Mouse (Mus musculus) forebrain, postnatal 0 days (tissue): ENCODE data around the gene Ift122. TPM values are rescaled to one million over a fixed set of nuclear protein-coding genes. Genes with fewer than 3 reads are reported as not detected.

ENCODE experiments used
- ATAC-seq: fragments of 200-750 bp; cut with Nextera tagmentation; 2 replicates; pipeline ENCODE4 v1.8.0; 2017; ENCODE audit warnings: mild to moderate bottlenecking, moderate library complexity
- DNase-seq: peaks from one replicate; pipeline ENCODE4 v3.0.0-alpha.2; 2015
- H3K27ac ChIP-seq: fragments of 300-500 bp; sonication (generic); 2 replicates; pipeline ENCODE4 v1.5.1; 2014; ENCODE audit warnings: low read depth, mild to moderate bottlenecking, antibody characterized with exemption, low read length, moderate library complexity, mixed read lengths
- H3K27me3 ChIP-seq: fragments of 300-500 bp; sonication (generic); 2 replicates; pipeline ENCODE4 v1.6.1; 2014; ENCODE audit warnings: mild to moderate bottlenecking, low read length, mixed read lengths; ENCODE audit not compliant: insufficient read depth
- H3K36me3 ChIP-seq: fragments of 300-500 bp; sonication (generic); 2 replicates; pipeline ENCODE4 v1.6.1; 2014; ENCODE audit warnings: mild to moderate bottlenecking, moderate library complexity; ENCODE audit not compliant: insufficient read depth
- H3K4me1 ChIP-seq: fragments of 300-500 bp; sonication (generic); 2 replicates; pipeline ENCODE4 v1.6.1; 2014; ENCODE audit warnings: antibody characterized with exemption; ENCODE audit not compliant: insufficient read depth
- H3K4me2 ChIP-seq: fragments of 300-500 bp; sonication (generic); 2 replicates; pipeline ENCODE4 v1.6.1; 2014; ENCODE audit warnings: low read depth, mild to moderate bottlenecking, moderate library complexity
- H3K4me3 ChIP-seq: fragments of 300-500 bp; sonication (generic); 2 replicates; pipeline ENCODE4 v1.5.1; 2014; ENCODE audit warnings: low read depth, low read length, mixed read lengths
- H3K9ac ChIP-seq: fragments of 300-500 bp; sonication (generic); 2 replicates; pipeline ENCODE4 v1.6.1; 2014; ENCODE audit warnings: mild to moderate bottlenecking
- H3K9me3 ChIP-seq: fragments of 300-500 bp; sonication (generic); 2 replicates; pipeline ENCODE4 v1.6.1; 2016; ENCODE audit warnings: low read length
- CTCF ChIP-seq: sonication (generic); IDR thresholded peaks from 2 replicates; pipeline ENCODE4 v1.5.1; 2016; ENCODE audit warnings: antibody characterized with exemption, control low read depth, low read depth
- WGBS: fragments of 180-500 bp; shearing (Covaris S2); extraction: QIAGEN DNeasy Blood & Tissue Kit; methylation state at CpG from one replicate; pipeline ENCODE4 v1.1.7; 2014; 5-methylcytosine and 5-hydroxymethylcytosine counted together
- polyA plus RNA-seq: library from polyadenylated mRNA; unstranded; fragments of >200 nt; fragmentation: Nextera tagmentation; extraction: Ambion mirVana; gene quantifications from 2 replicates; pipeline ENCODE4 v1.2.1, GENCODE M21; 2015
- total RNA-seq: library from RNA; depleted of rRNA; stranded (reverse); fragments of >200 nt; gene quantifications from 2 replicates; pipeline ENCODE4 v1.2.3, GENCODE M21; 2014

Ift122 gene
- total and polyA plus RNA-seq, 2 experiments from 2014 or later, result 25.6 to 32.6 TPM

DNA sequence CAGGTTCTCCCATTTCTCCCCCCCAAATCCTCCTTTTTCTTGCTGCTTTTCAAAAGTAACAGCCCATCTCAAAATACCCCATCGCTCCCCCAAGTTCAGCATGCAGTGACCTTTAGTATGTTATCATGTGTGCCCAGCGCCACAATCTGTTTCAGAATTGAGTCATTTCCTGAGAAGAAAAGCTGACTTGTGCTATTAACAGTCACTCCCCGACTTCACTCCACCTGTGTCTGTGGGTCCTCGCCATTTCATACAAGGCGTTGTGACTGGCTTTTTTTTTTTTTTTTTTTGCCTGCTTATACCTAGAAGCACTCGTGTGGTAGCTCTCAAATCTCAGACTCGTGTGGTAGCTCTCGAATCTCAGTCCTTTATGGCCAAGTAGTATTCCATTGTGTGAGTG lies 92.4 kb downstream of the Ift122 start:
- Histone ChIP-seq H3K9ac (no peak overlapping the region), H3K4me2 (no peak overlapping the region), H3K4me1 (no peaks in the 10 kb centered on the region), H3K27ac (no peak overlapping the region), H3K4me3 (no peak overlapping the region), H3K9me3 (no peaks in the 10 kb centered on the region), H3K36me3 (no peaks in the 10 kb centered on the region), H3K27me3 (no peaks in the 10 kb centered on the region)
- ATAC-seq, result no peak
- WGBS, result 82% methylated on average over 8 of the region's 8 CpGs
- TF ChIP-seq CTCF, result no peak
- no peak for DNase-seq

DNA sequence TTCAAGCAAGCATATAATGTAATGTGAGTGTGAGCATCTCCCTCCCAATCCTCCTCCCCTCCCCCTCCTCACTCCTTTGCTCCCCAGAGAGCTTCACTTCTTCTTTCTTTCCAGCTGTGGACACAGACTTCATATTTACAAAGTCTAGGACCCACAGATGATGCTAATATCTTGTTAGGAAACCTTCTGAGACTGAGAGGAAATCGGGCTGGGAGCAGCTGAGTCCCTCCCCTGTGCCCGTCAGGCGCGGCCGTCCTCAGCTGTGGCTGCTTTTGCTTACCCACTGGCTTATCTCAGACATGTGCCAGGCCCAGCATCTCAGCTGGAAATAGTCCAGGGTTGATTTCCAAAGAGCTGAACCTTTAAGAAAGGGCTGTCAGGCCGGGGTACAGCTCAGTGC lies 93.1 kb downstream of the Ift122 start:
- Histone ChIP-seq H3K27me3 (no peaks in the 10 kb centered on the region), H3K36me3 (no peaks in the 10 kb centered on the region), H3K4me2 (no peak overlapping the region), H3K9me3 (0 out of 2 replicates have a peak, but pooled peaks cover under 1% of the 10 kb centered on the region), H3K27ac (no peak overlapping the region), H3K9ac (no peak overlapping the region), H3K4me3 (no peak overlapping the region), H3K4me1 (no peaks in the 10 kb centered on the region)
- no peak for TF ChIP-seq CTCF
- DNase-seq (no peak), ATAC-seq (peak; percentile 40)
- 30% methylated on average over 6 of the region's 6 CpGs for WGBS

DNA sequence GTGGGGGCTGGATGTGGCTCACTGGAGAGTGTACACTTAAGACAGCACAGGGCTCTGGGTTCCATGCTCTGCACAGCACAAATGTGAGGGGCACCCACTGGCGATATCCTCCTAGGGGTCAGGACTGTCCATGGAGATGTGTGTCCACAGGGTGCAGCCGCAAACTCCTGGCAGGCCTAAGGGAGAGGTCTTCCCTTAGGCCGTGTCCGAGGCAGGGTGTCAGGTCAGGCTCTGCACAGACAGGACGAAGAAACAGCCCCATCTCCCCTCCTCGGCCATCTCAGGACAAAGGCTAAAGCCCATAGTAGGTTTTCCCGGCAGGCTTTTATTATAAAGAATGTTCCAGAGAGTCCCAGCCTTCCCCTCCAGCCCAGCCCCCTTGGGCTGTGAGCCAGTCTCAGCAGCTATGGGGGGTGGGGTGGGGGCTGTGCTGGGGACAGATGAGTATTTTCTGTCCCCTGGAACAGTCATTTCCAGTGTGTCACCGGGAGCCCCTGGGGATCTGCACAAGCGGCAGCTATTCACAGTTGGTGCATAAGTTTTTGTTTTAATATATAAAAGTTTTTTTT lies 101.3 kb downstream of the Ift122 start:
- TF ChIP-seq CTCF, result no peak
- no peak for ATAC-seq
- H3K4me3 ChIP-seq, result no peak overlapping the region
- WGBS, result 67% methylated on average over 9 of the region's 9 CpGs
- H3K27ac ChIP-seq, result no peak overlapping the region
- H3K9me3 ChIP-seq, result 0 out of 2 replicates have a peak, but pooled peaks cover 3% of the 10 kb centered on the region
- no peak overlapping the region for H3K4me2 ChIP-seq
- H3K27me3 ChIP-seq, result no peaks in the 10 kb centered on the region
- DNase-seq, result no peak
- H3K36me3 ChIP-seq, result no peaks in the 10 kb centered on the region
- no peak overlapping the region for H3K9ac ChIP-seq
- H3K4me1 ChIP-seq, result peaks cover 20% of the 10 kb centered on the region; the same call in 1 of the 2 replicates

DNA sequence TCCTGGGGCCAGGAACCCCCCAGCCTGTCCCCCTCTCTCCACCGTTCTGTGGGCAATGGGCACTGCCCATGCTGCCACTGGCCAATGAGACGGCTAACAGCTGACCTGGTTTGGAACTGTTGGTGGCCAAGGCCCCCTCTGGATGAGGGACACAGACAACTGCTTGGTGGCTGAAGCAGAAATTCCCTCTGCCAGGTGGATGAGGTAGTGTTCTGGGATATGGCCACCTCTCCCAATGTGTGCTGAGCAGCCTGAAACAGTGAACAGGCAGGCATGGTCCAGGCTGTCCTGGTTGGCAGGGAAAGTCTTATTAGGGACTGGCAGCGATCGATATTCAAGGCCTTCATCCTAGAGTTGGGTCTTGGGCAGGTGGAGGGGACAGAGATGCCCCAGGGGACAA lies 101.9 kb downstream of the Ift122 start:
- no peak for ATAC-seq
- no peak overlapping the region for H3K9ac ChIP-seq
- 71% methylated on average over 4 of the region's 4 CpGs for WGBS
- no peaks in the 10 kb centered on the region for H3K27me3 ChIP-seq
- peaks cover under 1% of the 10 kb centered on the region; the same call in 1 of the 2 replicates for H3K36me3 ChIP-seq
- H3K4me1 ChIP-seq, result peaks cover 20% of the 10 kb centered on the region; the same call in 1 of the 2 replicates
- no peak for TF ChIP-seq CTCF
- H3K4me2 ChIP-seq, result no peak overlapping the region
- no peak for DNase-seq
- 0 out of 2 replicates have a peak, but pooled peaks cover 3% of the 10 kb centered on the region for H3K9me3 ChIP-seq
- no peak overlapping the region for H3K4me3 ChIP-seq
- no peak overlapping the region for H3K27ac ChIP-seq

GRCm38 (mm10) chr6:115955664-115956063 lies 102.4 kb downstream of the Ift122 start:
- Histone ChIP-seq H3K36me3 (peaks cover 5% of the 10 kb centered on the region; the same call in 1 of the 2 replicates), H3K9me3 (0 out of 2 replicates have a peak, but pooled peaks cover 3% of the 10 kb centered on the region), H3K4me2 (no peak overlapping the region), H3K27ac (no peak overlapping the region), H3K27me3 (no peaks in the 10 kb centered on the region), H3K4me1 (peaks cover 20% of the 10 kb centered on the region; the same call in 1 of the 2 replicates), H3K9ac (no peak overlapping the region), H3K4me3 (no peak overlapping the region)
- ATAC-seq, result no peak
- no peak for DNase-seq
- TF ChIP-seq CTCF, result no peak
- 86% methylated on average over 11 of the region's 11 CpGs for WGBS

GRCm38 (mm10) chr6:115956418-115956921 lies 103.2 kb downstream of the Ift122 start:
- Histone ChIP-seq H3K36me3 (peaks cover 7% of the 10 kb centered on the region; the same call in 1 of the 2 replicates), H3K27ac (no peak overlapping the region), H3K27me3 (no peaks in the 10 kb centered on the region), H3K4me1 (peaks cover 20% of the 10 kb centered on the region; the same call in 1 of the 2 replicates), H3K4me2 (no peak overlapping the region), H3K9ac (no peak overlapping the region), H3K4me3 (no peak overlapping the region), H3K9me3 (0 out of 2 replicates have a peak, but pooled peaks cover 2% of the 10 kb centered on the region)
- DNase-seq, result no peak
- 74% methylated on average over 13 of the region's 13 CpGs for WGBS
- no peak; the same call in 1 of the 2 replicates for ATAC-seq
- TF ChIP-seq CTCF, result peak; percentile 38

DNA sequence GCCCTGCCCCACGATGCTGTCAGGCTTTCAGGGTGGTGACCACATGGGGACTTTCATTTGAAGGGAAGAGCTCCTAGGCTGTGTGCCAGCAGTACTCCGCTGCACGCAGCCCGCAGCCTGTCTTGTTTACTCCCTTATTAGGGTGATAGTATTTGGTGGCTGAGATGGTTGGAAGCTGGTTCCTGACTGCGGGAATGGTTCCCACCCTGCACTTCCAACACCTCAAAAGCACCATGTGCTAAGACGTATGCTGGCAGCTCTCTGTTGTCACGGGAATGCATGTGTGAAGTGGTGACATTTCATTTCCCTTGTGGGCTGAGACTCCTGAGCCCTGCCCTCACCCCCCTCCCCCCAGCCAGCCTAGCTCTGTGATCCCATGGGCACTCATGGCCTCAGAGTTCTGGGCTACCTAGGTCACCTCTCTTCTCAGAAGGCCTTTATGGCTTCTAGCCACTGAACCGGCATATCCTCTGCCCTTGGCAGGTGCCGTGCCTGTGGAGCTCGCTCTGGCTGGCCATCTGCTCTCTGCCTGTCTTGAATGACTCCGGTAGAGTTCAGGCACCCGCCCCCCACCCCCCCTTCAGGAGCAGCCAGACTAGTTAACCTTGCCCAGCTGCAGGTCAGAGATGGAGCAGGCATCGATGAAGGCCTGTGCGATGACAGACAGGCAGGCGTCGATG lies 103.8 kb downstream of the Ift122 start:
- no peaks in the 10 kb centered on the region for H3K27me3 ChIP-seq
- no peak overlapping the region for H3K4me2 ChIP-seq
- no peak overlapping the region for H3K4me3 ChIP-seq
- WGBS, result 26% methylated on average over 16 of the region's 16 CpGs
- TF ChIP-seq CTCF, result no peak
- peaks cover 20% of the 10 kb centered on the region; the same call in 1 of the 2 replicates for H3K4me1 ChIP-seq
- no peaks in the 10 kb centered on the region for H3K9me3 ChIP-seq
- H3K9ac ChIP-seq, result no peak overlapping the region
- no peak overlapping the region for H3K27ac ChIP-seq
- peak; percentile 66 for DNase-seq
- peaks cover 7% of the 10 kb centered on the region; the same call in 1 of the 2 replicates for H3K36me3 ChIP-seq
- peak; percentile 74 for ATAC-seq
